Mouse (Mus musculus) neutrophil, adult 59 days (primary cell): ENCODE results near the gene Cops2. TPM values are rescaled to one million over a fixed set of nuclear protein-coding genes. Genes with fewer than 3 reads are reported as not detected.

ENCODE experiments used
- total RNA-seq, 2 experiments: library from RNA; stranded (reverse); gene quantifications; 1 replicate in 1 of 2; 2 replicates in 1 of 2; pipeline ENCODE4 v1.2.4; 2023

Cops2 gene
- 10 to 100 TPM; 43.2 to 55.0 TPM for total RNA-seq

DNA sequence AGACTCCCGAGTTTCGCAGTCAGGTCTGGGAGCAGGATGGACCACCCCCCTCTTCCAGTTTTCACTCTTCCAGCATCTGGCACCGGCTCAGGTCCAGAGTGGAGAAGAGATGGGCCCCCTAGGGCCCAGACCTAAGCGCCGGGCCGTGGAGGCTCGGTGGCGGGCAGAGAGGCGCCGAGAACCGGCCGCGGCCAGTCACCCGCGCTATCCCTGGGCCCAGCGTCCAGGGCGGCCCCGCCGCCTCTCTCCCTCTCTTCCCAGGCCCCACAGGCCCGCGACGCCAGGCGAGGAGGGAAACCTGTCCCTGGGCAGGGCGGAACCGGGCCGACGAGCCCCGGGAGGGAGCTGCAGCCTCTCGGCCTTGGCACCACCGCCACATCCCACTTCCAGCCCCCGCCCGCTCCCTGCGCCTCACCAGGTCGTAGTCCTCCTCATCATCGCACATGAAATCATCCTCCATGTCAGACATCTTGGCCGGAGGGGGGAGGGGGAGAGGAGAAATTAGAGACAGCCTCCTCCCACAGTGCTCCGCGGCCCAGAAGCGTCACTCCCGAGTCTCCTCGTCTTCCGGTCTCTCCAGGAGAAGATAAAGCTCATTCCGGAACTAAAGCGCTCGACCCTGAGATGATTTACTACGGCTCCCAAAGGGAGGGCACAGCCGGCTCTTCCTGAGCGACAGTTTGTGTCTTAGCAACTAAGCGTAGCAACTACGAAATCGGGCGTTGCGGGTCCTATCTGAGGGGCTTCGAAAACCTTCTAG lies at the start of gene Cops2, which contains the start of gene Galk2:
Gene Cops2, minus strand, starts transcription at position 619 of the 760 bp plus-strand sequence.
Gene Galk2, plus strand, starts transcription at position 589 of the 760 bp plus-strand sequence.

DNA sequence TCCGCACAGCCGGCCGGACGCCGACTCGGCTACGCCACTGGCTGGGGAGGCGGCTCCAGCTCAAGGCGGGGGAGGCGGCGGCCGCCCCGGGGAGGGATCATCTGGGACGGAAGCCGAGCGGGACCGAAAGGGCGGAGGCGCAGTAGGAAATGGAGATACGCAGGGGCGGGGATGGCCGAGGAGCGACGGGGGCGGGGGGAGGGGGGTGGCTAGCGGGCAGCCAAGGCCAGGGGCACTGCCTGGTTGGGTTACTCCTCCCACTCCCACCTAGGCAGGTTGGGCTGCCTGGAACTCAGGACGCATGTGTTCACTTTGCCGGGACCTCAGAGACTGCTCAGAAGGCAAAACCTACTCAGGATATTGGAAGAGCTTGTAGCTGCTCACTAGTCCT lies 76.2 kb downstream of the Cops2 start, which contains the start of gene Secisbp2l:
Gene Secisbp2l, minus strand, starts transcription at position 152 of the 391 bp plus-strand sequence.

Other genes with a start within 250 kb of the Cops2 start
- 10 to 100 TPM; 12.2 to 12.9 TPM for gene Cep152, start 234.0 kb downstream of the Cops2 start, total RNA-seq
- gene Eid1, start 186.0 kb downstream of the Cops2 start, total RNA-seq, result 10 to 100 TPM; 30.2 to 32.1 TPM
- gene Shc4, start 135.0 kb downstream of the Cops2 start, total RNA-seq, result under 1 TPM in 1 of 2 experiments, not detected in 1; 0.33 TPM
- gene Secisbp2l, start 76.3 kb downstream of the Cops2 start, total RNA-seq, result 10 to 100 TPM; 25.7 to 27.0 TPM
- gene Galk2, start within 50 bp of the Cops2 start, total RNA-seq, result 10 to 100 TPM; 10.1 to 14.5 TPM
- under 1 TPM in 1 of 2 experiments, not detected in 1; 0.26 TPM for gene Fgf7, start 175.5 kb upstream of the Cops2 start, total RNA-seq